Mouse (Mus musculus): ENCODE measurements around the gene Usp37. TPM values are rescaled to one million over a fixed set of nuclear protein-coding genes. Genes with fewer than 3 reads are reported as not detected.

Usp37 gene
- polyA plus RNA-seq, 1 experiment from 2014 or later, result 28.8 TPM

GRCm38 (mm10) chr1:74390924-74391748 lies 152.9 kb downstream of the Usp37 start, which contains the start of gene Ctdsp1:
Ctdsp1 (plus strand) TSS chr1:74391509.
- H3K36me3 ChIP-seq (ENCODE audit: control insufficient read depth, insufficient read depth, low read length), result peaks cover 14% of the 10 kb centered on the region; the same call in 1 of the 2 replicates
- ATAC-seq (replicated peaks; ENCODE audit: low FRiP score) (peak; percentile 65), DNase-seq (ENCODE audit: low spot score) (peak; percentile 96)
- H3K4me2 ChIP-seq, result peak within 1 kb of the TSS; percentile 100
- no peaks in the 10 kb centered on the region for H3K27me3 ChIP-seq (replicated peaks; ENCODE audit: control insufficient read depth, insufficient read depth, low read length)
- H3K9me3 ChIP-seq (ENCODE audit: control insufficient read depth, low read length), result no peaks in the 10 kb centered on the region
- peak within 1 kb of the TSS; percentile 89 for H3K9ac ChIP-seq (ENCODE audit: low read depth, low read length)
- WGBS, result 3% methylated on average over 50 of the region's 51 CpGs
- H3K4me3 ChIP-seq (ENCODE audit: low read depth, low read length), result peak within 1 kb of the TSS; percentile 75
- peaks cover 43% of the 10 kb centered on the region for H3K4me1 ChIP-seq (replicated peaks; ENCODE audit: control insufficient read depth, insufficient read depth, low read length)
- peak within 1 kb of the TSS; percentile 99 for H3K27ac ChIP-seq (ENCODE audit: low read depth, low read length)

GRCm38 (mm10) chr1:74390287-74390906 lies 153.7 kb downstream of the Usp37 start:
- WGBS, result 6% methylated on average over 21 of the region's 21 CpGs
- peak overlapping the region; percentile 89 for H3K9ac ChIP-seq (ENCODE audit: low read depth, low read length)
- peaks cover 43% of the 10 kb centered on the region for H3K4me1 ChIP-seq (replicated peaks; ENCODE audit: control insufficient read depth, insufficient read depth, low read length)
- H3K27me3 ChIP-seq (replicated peaks; ENCODE audit: control insufficient read depth, insufficient read depth, low read length), result no peaks in the 10 kb centered on the region
- H3K4me2 ChIP-seq, result peak overlapping the region; percentile 100
- ATAC-seq (replicated peaks; ENCODE audit: low FRiP score), result no peak
- DNase-seq (ENCODE audit: low spot score), result peak; percentile 67
- H3K4me3 ChIP-seq (ENCODE audit: low read depth, low read length), result peak overlapping the region; percentile 75
- no peaks in the 10 kb centered on the region for H3K9me3 ChIP-seq (ENCODE audit: control insufficient read depth, low read length)
- H3K27ac ChIP-seq (ENCODE audit: low read depth, low read length), result peak overlapping the region; percentile 99
- H3K36me3 ChIP-seq (ENCODE audit: control insufficient read depth, insufficient read depth, low read length), result peaks cover 14% of the 10 kb centered on the region; the same call in 1 of the 2 replicates

- Histone ChIP-seq H3K4me1 (replicated peaks; ENCODE audit: control insufficient read depth, insufficient read depth, low read length) (peaks cover 42% of the 10 kb centered on the region), H3K9ac (ENCODE audit: low read depth, low read length) (peak overlapping the region; percentile 60), H3K9me3 (ENCODE audit: control insufficient read depth, low read length) (no peaks in the 10 kb centered on the region), H3K4me3 (ENCODE audit: low read depth, low read length) (peak overlapping the region; percentile 75), H3K27ac (ENCODE audit: low read depth, low read length) (peak overlapping the region; percentile 99; the same call in 1 of the 2 replicates), H3K4me2 (peak overlapping the region; percentile 100), H3K27me3 (replicated peaks; ENCODE audit: control insufficient read depth, insufficient read depth, low read length) (no peaks in the 10 kb centered on the region), H3K36me3 (ENCODE audit: control insufficient read depth, insufficient read depth, low read length) (peaks cover 10% of the 10 kb centered on the region; the same call in 1 of the 2 replicates)
- 2% methylated on average over 29 of the region's 29 CpGs for WGBS
- peak; percentile 64 for DNase-seq (ENCODE audit: low spot score)
- 0 out of 2 replicates have a peak, but pooled peaks have one; percentile 21 for ATAC-seq (replicated peaks; ENCODE audit: low FRiP score)
Observed at GRCm38 (mm10) chr1:74389831-74390286, 154.2 kb downstream of the Usp37 start.

GRCm38 (mm10) chr1:74388398-74388920 lies 155.6 kb downstream of the Usp37 start:
- H3K36me3 ChIP-seq (ENCODE audit: control insufficient read depth, insufficient read depth, low read length), result no peaks in the 10 kb centered on the region
- H3K9me3 ChIP-seq (ENCODE audit: control insufficient read depth, low read length), result no peaks in the 10 kb centered on the region
- no peak overlapping the region for H3K27ac ChIP-seq (ENCODE audit: low read depth, low read length)
- no peaks in the 10 kb centered on the region for H3K27me3 ChIP-seq (replicated peaks; ENCODE audit: control insufficient read depth, insufficient read depth, low read length)
- DNase-seq (ENCODE audit: low spot score) (no peak), ATAC-seq (replicated peaks; ENCODE audit: low FRiP score) (no peak)
- H3K4me1 ChIP-seq (replicated peaks; ENCODE audit: control insufficient read depth, insufficient read depth, low read length), result peaks cover 43% of the 10 kb centered on the region
- no peak overlapping the region for H3K4me2 ChIP-seq
- 81% methylated on average over 7 of the region's 7 CpGs for WGBS
- no peak overlapping the region for H3K4me3 ChIP-seq (ENCODE audit: low read depth, low read length)
- H3K9ac ChIP-seq (ENCODE audit: low read depth, low read length), result no peak overlapping the region

GRCm38 (mm10) chr1:74387386-74387988 lies 156.6 kb downstream of the Usp37 start:
- H3K27me3 ChIP-seq (replicated peaks; ENCODE audit: control insufficient read depth, insufficient read depth, low read length), result no peaks in the 10 kb centered on the region
- H3K27ac ChIP-seq (ENCODE audit: low read depth, low read length), result peak overlapping the region; percentile 78
- H3K4me1 ChIP-seq (replicated peaks; ENCODE audit: control insufficient read depth, insufficient read depth, low read length), result peaks cover 38% of the 10 kb centered on the region
- ATAC-seq (replicated peaks; ENCODE audit: low FRiP score) (no peak), DNase-seq (ENCODE audit: low spot score) (no peak)
- 44% methylated on average over 15 of the region's 15 CpGs for WGBS
- H3K4me3 ChIP-seq (ENCODE audit: low read depth, low read length), result peak overlapping the region; percentile 59
- no peaks in the 10 kb centered on the region for H3K9me3 ChIP-seq (ENCODE audit: control insufficient read depth, low read length)
- H3K36me3 ChIP-seq (ENCODE audit: control insufficient read depth, insufficient read depth, low read length), result no peaks in the 10 kb centered on the region
- H3K9ac ChIP-seq (ENCODE audit: low read depth, low read length), result peak overlapping the region; percentile 82
- peak overlapping the region; percentile 65 for H3K4me2 ChIP-seq

GRCm38 (mm10) chr1:74386714-74387385 lies 157.2 kb downstream of the Usp37 start:
- peak; percentile 98 for DNase-seq (ENCODE audit: low spot score)
- Histone ChIP-seq H3K4me3 (ENCODE audit: low read depth, low read length) (peak overlapping the region; percentile 59), H3K27ac (ENCODE audit: low read depth, low read length) (peak overlapping the region; percentile 78), H3K36me3 (ENCODE audit: control insufficient read depth, insufficient read depth, low read length) (no peaks in the 10 kb centered on the region), H3K4me1 (replicated peaks; ENCODE audit: control insufficient read depth, insufficient read depth, low read length) (peaks cover 36% of the 10 kb centered on the region), H3K4me2 (peak overlapping the region; percentile 65), H3K9ac (ENCODE audit: low read depth, low read length) (peak overlapping the region; percentile 82), H3K9me3 (ENCODE audit: control insufficient read depth, low read length) (no peaks in the 10 kb centered on the region), H3K27me3 (replicated peaks; ENCODE audit: control insufficient read depth, insufficient read depth, low read length) (no peaks in the 10 kb centered on the region)
- ATAC-seq (replicated peaks; ENCODE audit: low FRiP score), result peak; percentile 84
- 2% methylated on average over 26 of the region's 26 CpGs for whole genome bisulfite sequencing

- peak overlapping the region; percentile 65 for H3K4me2 ChIP-seq
- no peaks in the 10 kb centered on the region for H3K9me3 ChIP-seq (ENCODE audit: control insufficient read depth, low read length)
- DNase-seq (ENCODE audit: low spot score), result no peak
- H3K4me3 ChIP-seq (ENCODE audit: low read depth, low read length), result peak overlapping the region; percentile 59
- H3K4me1 ChIP-seq (replicated peaks; ENCODE audit: control insufficient read depth, insufficient read depth, low read length), result peaks cover 39% of the 10 kb centered on the region
- peak overlapping the region; percentile 78 for H3K27ac ChIP-seq (ENCODE audit: low read depth, low read length)
- H3K9ac ChIP-seq (ENCODE audit: low read depth, low read length), result peak overlapping the region; percentile 82
- no peaks in the 10 kb centered on the region for H3K27me3 ChIP-seq (replicated peaks; ENCODE audit: control insufficient read depth, insufficient read depth, low read length)
- 57% methylated on average over 7 of the region's 10 CpGs for WGBS
- no peak for ATAC-seq (replicated peaks; ENCODE audit: low FRiP score)
- H3K36me3 ChIP-seq (ENCODE audit: control insufficient read depth, insufficient read depth, low read length), result no peaks in the 10 kb centered on the region
Observed at GRCm38 (mm10) chr1:74386363-74386713, 157.7 kb downstream of the Usp37 start.

GRCm38 (mm10) chr1:74385531-74385930 lies 158.6 kb downstream of the Usp37 start:
- ATAC-seq (replicated peaks; ENCODE audit: low FRiP score), result no peak
- H3K27me3 ChIP-seq (replicated peaks; ENCODE audit: control insufficient read depth, insufficient read depth, low read length), result no peaks in the 10 kb centered on the region
- H3K9ac ChIP-seq (ENCODE audit: low read depth, low read length), result no peak overlapping the region
- no peaks in the 10 kb centered on the region for H3K9me3 ChIP-seq (ENCODE audit: control insufficient read depth, low read length)
- H3K4me2 ChIP-seq, result no peak overlapping the region
- no peaks in the 10 kb centered on the region for H3K36me3 ChIP-seq (ENCODE audit: control insufficient read depth, insufficient read depth, low read length)
- WGBS, result 86% methylated on average over 8 of the region's 8 CpGs
- no peak for DNase-seq (ENCODE audit: low spot score)
- H3K27ac ChIP-seq (ENCODE audit: low read depth, low read length), result no peak overlapping the region
- peaks cover 34% of the 10 kb centered on the region for H3K4me1 ChIP-seq (replicated peaks; ENCODE audit: control insufficient read depth, insufficient read depth, low read length)
- no peak overlapping the region for H3K4me3 ChIP-seq (ENCODE audit: low read depth, low read length)
